Mouse (Mus musculus) thymus, adult 2 months (tissue): ENCODE data around the gene Brat1.

Experiments used
- CTCF ChIP-seq: fragments of 200-500 bp; IDR thresholded peaks from 2 replicates; pipeline ENCODE4 v1.5.1; 2012; ENCODE audit warnings: mild to moderate bottlenecking, control low read depth, low read length, moderate library complexity, borderline replicate concordance; ENCODE audit not compliant: control insufficient read depth, poor library complexity, insufficient read depth; ENCODE audit errors: extremely low read depth
- POLR2A ChIP-seq: fragments of 200-500 bp; IDR thresholded peaks from 2 replicates; pipeline ENCODE4 v1.6.1; 2012; ENCODE audit warnings: mild to moderate bottlenecking, low read length, control low read depth, moderate library complexity; ENCODE audit not compliant: control insufficient read depth, poor library complexity, insufficient read depth; ENCODE audit errors: extremely low read depth

DNA sequence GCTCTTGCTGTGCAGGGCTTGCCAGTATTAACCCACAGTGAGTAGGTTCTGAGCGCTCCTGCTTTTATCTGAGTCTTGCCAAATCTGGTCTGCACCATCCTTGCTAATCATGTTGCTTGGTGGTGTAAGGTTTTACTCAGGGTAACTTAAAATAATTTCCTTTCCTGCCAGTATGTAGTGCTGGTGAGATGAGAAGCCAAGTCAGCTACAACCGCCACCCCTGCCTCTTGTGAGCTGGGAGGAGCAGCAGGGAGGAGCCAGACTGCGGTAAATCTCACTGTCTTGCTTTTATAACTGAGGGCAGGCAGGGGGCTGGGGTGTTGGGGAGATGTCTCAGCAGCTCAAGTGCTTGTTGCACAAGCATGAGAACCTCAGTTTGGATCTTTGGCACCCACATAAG, 16.4 kb upstream of the Brat1 start:
- no peak for TF ChIP-seq POLR2A
- TF ChIP-seq CTCF, result no peak
